Mouse (Mus musculus): ENCODE measurements at regions not wholly inside any gene's neighbourhood (a gene's known extent, or its start where the extent isn't known, plus 50 kb on each side); places are given as distances from the start of the nearest gene placed in this dataset.

DNA sequence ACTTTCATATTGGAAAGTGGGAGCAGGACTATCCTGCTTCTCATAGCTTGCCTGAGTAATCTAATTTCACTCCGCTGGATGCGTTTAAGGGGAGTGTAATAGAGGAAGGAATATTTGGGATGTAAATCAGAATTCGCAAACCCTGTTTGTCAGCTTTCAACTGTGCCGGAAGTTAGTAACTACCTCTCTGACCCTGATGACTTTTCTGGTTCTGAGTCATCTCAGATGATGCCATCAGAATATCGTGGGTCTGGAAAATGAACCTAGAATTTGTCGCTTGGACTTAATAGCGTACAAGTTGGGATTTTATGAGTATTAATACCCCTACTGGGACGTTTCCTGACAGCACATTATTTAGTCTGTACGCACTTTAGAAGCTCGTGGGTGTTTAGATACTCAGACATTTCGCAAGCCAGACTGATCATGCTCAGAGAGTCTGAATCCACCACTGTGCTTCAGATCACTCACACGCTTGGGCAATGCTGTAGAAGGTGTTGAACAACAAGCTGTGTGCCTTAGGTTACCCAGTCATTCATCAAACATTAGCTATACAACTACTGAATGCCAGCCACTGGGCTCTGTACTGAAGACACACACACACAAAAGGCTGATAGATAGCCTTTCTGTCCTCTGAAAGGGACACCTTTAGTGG is 131.1 kb downstream of the Phlda1 start:
- TF ChIP-seq POLR2AphosphoS5 (IDR thresholded peaks at IDR 0.05; ENCODE audit: borderline replicate concordance, low read depth, low read length) = no peak
- TF ChIP-seq RAD21 (IDR thresholded peaks at IDR 0.05; ENCODE audit: low read depth, low read length) = no peak
- TF ChIP-seq MXI1 (IDR thresholded peaks at IDR 0.05; ENCODE audit: low read depth, low read length) = no peak
- TF ChIP-seq CHD2 (IDR thresholded peaks at IDR 0.05; ENCODE audit: low read length) = no peak
- no peak for TF ChIP-seq NELFE (IDR thresholded peaks at IDR 0.05; ENCODE audit: low read depth, low read length)
- TF ChIP-seq CTCF (IDR thresholded peaks at IDR 0.05 in 2 of 3, conservative IDR thresholded peaks at IDR 0.05 in 1 of 3; ENCODE audit: control insufficient read depth in 1 of 3, insufficient read depth in 1 of 3, low read depth in 2 of 3, low read length in 3 of 3, poor library complexity in 1 of 3, severe bottlenecking in 1 of 3) = no peak
- no peak for TF ChIP-seq MAX (IDR thresholded peaks at IDR 0.05; ENCODE audit: low read length)

All from MEL (cell line).